Mouse (Mus musculus) stomach, postnatal 0 days (tissue): ENCODE data around the gene Ndc1.

Source experiments
- CTCF ChIP-seq: IDR thresholded peaks from 2 replicates; pipeline ENCODE4 v1.5.1; 2016; ENCODE audit warnings: antibody characterized with exemption, low read depth, mild to moderate bottlenecking, moderate library complexity
- EP300 ChIP-seq: optimal IDR thresholded peaks from 2 replicates; pipeline ENCODE3; 2016; ENCODE audit warnings: antibody characterized with exemption

GRCm38 (mm10) chr4:107436476-107436875 lies 68.9 kb downstream of the Ndc1 start:
- TF ChIP-seq CTCF: no peak
- TF ChIP-seq EP300: no peak
